Mouse (Mus musculus) thymus, adult 2 months (tissue): ENCODE results near the gene Acot2.

ENCODE experiments used
- CTCF ChIP-seq: fragments of 200-500 bp; IDR thresholded peaks from 2 replicates; pipeline ENCODE4 v1.5.1; 2012; ENCODE audit warnings: mild to moderate bottlenecking, control low read depth, low read length, moderate library complexity, borderline replicate concordance; ENCODE audit not compliant: control insufficient read depth, poor library complexity, insufficient read depth; ENCODE audit errors: extremely low read depth
- POLR2A ChIP-seq: fragments of 200-500 bp; IDR thresholded peaks from 2 replicates; pipeline ENCODE4 v1.6.1; 2012; ENCODE audit warnings: mild to moderate bottlenecking, low read length, control low read depth, moderate library complexity; ENCODE audit not compliant: control insufficient read depth, poor library complexity, insufficient read depth; ENCODE audit errors: extremely low read depth

- TF ChIP-seq CTCF (no peak), POLR2A (no peak)
Measured at GRCm38 (mm10) chr12:83939332-83939731, 48.3 kb upstream of the Acot2 start.
